Comparison of ENCODE assay signal across 9 mouse cellular contexts in the genomic region with DNA sequence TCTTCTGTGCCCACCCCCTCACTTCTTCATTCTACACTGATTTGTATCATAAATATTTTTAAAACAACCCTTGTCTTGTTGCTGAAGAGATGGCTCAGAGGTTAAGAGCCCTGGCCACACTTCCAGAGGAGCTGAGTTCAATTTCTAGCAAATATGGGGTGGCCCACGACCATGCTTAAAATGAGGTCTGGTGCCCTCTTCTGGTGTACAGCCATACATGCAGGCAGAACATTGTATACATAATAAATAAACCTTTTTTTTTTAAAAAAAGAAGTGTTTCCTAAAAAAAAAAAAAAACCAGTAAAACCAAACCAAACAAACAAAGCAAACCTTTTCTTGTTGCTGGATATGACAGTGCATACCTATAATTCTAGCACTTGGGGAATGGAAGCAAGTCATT.
DNase-seq lines count a peak whose midpoint lies in the region; ATAC-seq and TF ChIP-seq lines count a peak whose summit lies in the region.
"Had no signal": no experiment of that assay in that cellular context is flagged by ENCODE, and none has a peak within 500 bp of the region (broad histone marks: within the 10 kb centered on the region; RNA-seq: fewer than 3 reads in every experiment).

No protein-coding gene starts in this region.

- DNase-seq in adrenal gland, postnatal 36 days, result peak; percentile 20 to 25
- DNase-seq in adrenal gland, postnatal 25 days, result no peak
- no peak for DNase-seq in liver, embryonic 14.5 days (ENCODE audit: low read depth in 3 of 3, low spot score in 3 of 3)
- no peak for DNase-seq in liver
- peak; percentile 19 for DNase-seq in embryonic facial prominence, embryonic 10.5 days (ENCODE audit: low spot score)
- no peak for DNase-seq in ovary, postnatal 14 days (ENCODE audit: low spot score)

- H3K27me3 ChIP-seq in liver, embryonic 14.5 days (ENCODE audit: control insufficient read depth, insufficient read depth, low read length), result no peaks in the 10 kb centered on the region
- no peaks in the 10 kb centered on the region for H3K27me3 ChIP-seq in embryonic facial prominence, embryonic 10.5 days (replicated peaks; ENCODE audit: low read depth, poor library complexity, severe bottlenecking)
- H3K27me3 ChIP-seq in neural tube, embryonic 13.5 days, result no peaks in the 10 kb centered on the region
- H3K27me3 ChIP-seq: megakaryocyte, embryonic 14.5 days had no signal

- H3K4me3 ChIP-seq in liver, embryonic 14.5 days (ENCODE audit: insufficient read depth in 1 of 2, low read depth in 2 of 2, low read length in 2 of 2), result no peak overlapping the region
- H3K4me3 ChIP-seq in embryonic facial prominence, embryonic 10.5 days, result no peak overlapping the region
- no peak overlapping the region for H3K4me3 ChIP-seq in neural tube, embryonic 13.5 days
- H3K4me3 ChIP-seq: megakaryocyte, embryonic 14.5 days had no signal

- 15% methylated on average over 1 of the region's 1 CpGs for WGBS in liver, embryonic 14.5 days (ENCODE audit: insufficient replicate concordance)
- WGBS in embryonic facial prominence, embryonic 10.5 days, result 32% methylated on average over 1 of the region's 1 CpGs
- 36% methylated on average over 1 of the region's 1 CpGs for WGBS in neural tube, embryonic 13.5 days

- TF ChIP-seq EP300 in liver, embryonic 14.5 days (IDR thresholded peaks at IDR 0.05; ENCODE audit: low read depth), result no peak

- H3K4me1 ChIP-seq in liver, embryonic 14.5 days (replicated peaks; ENCODE audit: control insufficient read depth in 2 of 2, insufficient read depth in 2 of 2, low read length in 1 of 2), result no peaks in the 10 kb centered on the region
- H3K4me1 ChIP-seq in embryonic facial prominence, embryonic 10.5 days, result no peaks in the 10 kb centered on the region
- peaks cover 9% of the 10 kb centered on the region for H3K4me1 ChIP-seq in neural tube, embryonic 13.5 days (replicated peaks)

- H3K36me3 ChIP-seq in liver, embryonic 14.5 days (replicated peaks; ENCODE audit: control insufficient read depth, insufficient read depth, low read depth), result no peaks in the 10 kb centered on the region
- H3K36me3 ChIP-seq in embryonic facial prominence, embryonic 10.5 days (replicated peaks), result 0 out of 2 replicates have a peak, but pooled peaks cover 3% of the 10 kb centered on the region
- H3K36me3 ChIP-seq in neural tube, embryonic 13.5 days, result no peaks in the 10 kb centered on the region

- no peaks in the 10 kb centered on the region for H3K9me3 ChIP-seq in liver, embryonic 14.5 days (ENCODE audit: control insufficient read depth, low read length)
- H3K9me3 ChIP-seq in embryonic facial prominence, embryonic 10.5 days, result no peaks in the 10 kb centered on the region
- H3K9me3 ChIP-seq in neural tube, embryonic 13.5 days, result no peaks in the 10 kb centered on the region
- H3K9me3 ChIP-seq: megakaryocyte, embryonic 14.5 days had no signal

- no peak overlapping the region for H3K4me2 ChIP-seq in liver, embryonic 14.5 days (ENCODE audit: low read depth)
- H3K4me2 ChIP-seq in neural tube, embryonic 13.5 days, result no peak overlapping the region

- no peak for ATAC-seq in liver, embryonic 14.5 days (ENCODE audit: insufficient read depth)
- ATAC-seq in neural tube, embryonic 13.5 days (ENCODE audit: low read depth), result peak; percentile 62; the same call in 1 of the 2 replicates
- no peak for ATAC-seq in inflammation-experienced regulatory T-cells, adult 6 months

- peak; percentile 42; the same call in 1 of the 2 replicates for TF ChIP-seq CTCF in liver, embryonic 14.5 days (IDR thresholded peaks at IDR 0.05; ENCODE audit: low read depth)

- H3K9ac ChIP-seq in liver, embryonic 14.5 days (replicated peaks), result no peak overlapping the region
- no peak overlapping the region for H3K9ac ChIP-seq in neural tube, embryonic 13.5 days

- no peak overlapping the region for H3K27ac ChIP-seq in liver, embryonic 14.5 days
- no peak overlapping the region for H3K27ac ChIP-seq in embryonic facial prominence, embryonic 10.5 days (replicated peaks)
- no peak overlapping the region for H3K27ac ChIP-seq in neural tube, embryonic 13.5 days (replicated peaks)

Comparison
In these comparisons a context has a peak if more than half of its experiments do, and no peak if none do; other contexts are left out.
1. DNase-seq: peak in adrenal gland, postnatal 36 days (2 of 2) and embryonic facial prominence, embryonic 10.5 days (single experiment); none in adrenal gland, postnatal 25 days (single experiment), liver, embryonic 14.5 days (0 of 3), liver (single experiment) and ovary, postnatal 14 days (single experiment).